Mouse (Mus musculus) heart, adult 2 months (tissue): ENCODE measurements around the gene Gm34302. TPM values are rescaled to one million over a fixed set of nuclear protein-coding genes. Genes with fewer than 3 reads are reported as not detected.

Source experiments
- DNase-seq, 2 experiments: peaks; one replicate each; pipeline ENCODE4 v3.0.0; 2021
- H3K27ac ChIP-seq: fragments of 200-600 bp; 2 replicates; pipeline ENCODE4 v1.8.1; 2022
- H3K27me3 ChIP-seq: fragments of 200-500 bp; 2 replicates; pipeline ENCODE4 v1.6.1; 2012; ENCODE audit warnings: mild to moderate bottlenecking, low read length, inconsistent platforms, mixed read lengths; ENCODE audit not compliant: control insufficient read depth, insufficient read depth
- H3K36me3 ChIP-seq: fragments of 200-500 bp; 2 replicates; pipeline ENCODE4 v1.6.1; 2012; ENCODE audit warnings: low read length, inconsistent platforms; ENCODE audit not compliant: control insufficient read depth, insufficient read depth
- H3K4me1 ChIP-seq: fragments of 200-500 bp; 2 replicates; pipeline ENCODE4 v1.6.1; 2011; ENCODE audit warnings: low read length; ENCODE audit not compliant: control insufficient read depth, insufficient read depth
- H3K4me3 ChIP-seq: fragments of 200-600 bp; 2 replicates; pipeline ENCODE4 v1.8.1; 2022
- H3K79me2 ChIP-seq: fragments of 200-500 bp; replicated peaks from 2 replicates; pipeline ENCODE4 v1.6.1; 2012; ENCODE audit warnings: mild to moderate bottlenecking, inconsistent platforms, low read length, moderate library complexity, mixed read lengths; ENCODE audit not compliant: control insufficient read depth, insufficient read depth
- H3K9ac ChIP-seq: fragments of 200-500 bp; 2 replicates; pipeline ENCODE4 v1.6.1; 2012; ENCODE audit warnings: low read depth, mild to moderate bottlenecking, control low read depth, inconsistent platforms, low read length, mixed read lengths
- CTCF ChIP-seq: fragments of 200-600 bp; IDR thresholded peaks from 2 replicates; pipeline ENCODE4 v1.8.1; 2022; ENCODE audit warnings: antibody characterized with exemption, mild to moderate bottlenecking, moderate library complexity
- EP300 ChIP-seq: fragments of 200-500 bp; IDR thresholded peaks from 2 replicates; pipeline ENCODE4 v1.6.1; 2011; ENCODE audit warnings: low read depth, low read length, control low read depth; ENCODE audit not compliant: insufficient read depth
- POLR2A ChIP-seq: fragments of 200-500 bp; IDR thresholded peaks from 2 replicates; pipeline ENCODE4 v1.6.1; 2011; ENCODE audit warnings: mild to moderate bottlenecking, low read depth, low read length, control low read depth; ENCODE audit not compliant: insufficient read depth
- WGBS: fragments of 180-500 bp; shearing (Covaris S2); methylation state at CpG from one replicate; pipeline ENCODE4 v1.1.7; 2018; 5-methylcytosine and 5-hydroxymethylcytosine counted together
- intact Hi-C: fragments of 180-260 bp; cut with DNase I; formaldehyde crosslinking; loops from one replicate; pipeline ENCODE4 v1.15.1; 2025
- polyA plus RNA-seq: library from polyadenylated mRNA; depleted of rRNA; stranded (reverse); fragments of >200 nt; gene quantifications from 2 replicates; pipeline ENCODE4 v1.2.3, GENCODE M21; 2012; rRNA removed
- total RNA-seq, 2 experiments: library from RNA; stranded (reverse); gene quantifications; 2 replicates each; pipeline ENCODE4 v1.2.3; 2021

Gm34302 gene
- total and polyA plus RNA-seq, 3 experiments = 6.2 to 1,017 (median 836) TPM

DNA sequence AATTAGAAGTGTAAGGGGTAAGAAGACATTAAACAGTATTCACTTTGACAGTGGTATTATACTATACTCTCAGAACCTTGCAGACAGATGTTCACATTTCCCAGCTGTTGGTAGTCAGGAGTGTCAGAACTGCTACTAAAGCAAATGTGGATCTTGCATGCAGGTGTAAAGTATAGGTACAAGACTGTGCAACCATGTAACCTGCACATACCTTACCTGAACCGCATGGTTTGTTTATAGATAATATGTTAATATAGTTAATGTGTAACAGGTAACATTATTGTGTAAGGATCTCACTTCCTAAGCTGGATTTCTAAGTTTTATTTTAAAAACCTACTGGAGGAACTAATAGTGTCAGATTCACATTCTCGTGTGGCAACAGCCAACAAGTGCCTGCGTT is 44.8 kb downstream of the Gm34302 start:
- intact Hi-C loops = loop anchor here (5.0 kb wide), 1 partner anchor 37 kb away; no protein-coding TSS in a partner anchor
- H3K27me3 ChIP-seq = no peaks in the 10 kb centered on the region
- TF ChIP-seq POLR2A (no peak), EP300 (no peak), CTCF (no peak)
- no peak overlapping the region for H3K4me3 ChIP-seq
- no peak overlapping the region; the same call in 1 of the 2 replicates for H3K27ac ChIP-seq
- peaks cover 3% of the 10 kb centered on the region; the same call in 1 of the 2 replicates for H3K4me1 ChIP-seq
- no peak for DNase-seq
- no peaks in the 10 kb centered on the region for H3K79me2 ChIP-seq
- no peak overlapping the region for H3K9ac ChIP-seq
- 78% methylated on average over 3 of the region's 3 CpGs for WGBS
- H3K36me3 ChIP-seq = no peaks in the 10 kb centered on the region

Other genes with a start within 250 kb of the Gm34302 start
- gene Mme, start 242.3 kb downstream of the Gm34302 start, total RNA-seq = 10 to 100 TPM; 15.4 to 16.3 TPM
- gene Mme, start 242.3 kb downstream of the Gm34302 start, polyA plus RNA-seq = 2.0 and 3.8 TPM in 2 replicates